Mouse (Mus musculus) kidney, postnatal 0 days (tissue): Measurements from ENCODE around the gene Tshb. TPM values are rescaled to one million over a fixed set of nuclear protein-coding genes. Genes with fewer than 3 reads are reported as not detected.

ENCODE experiments used
- ATAC-seq: fragments of 200-750 bp; cut with Nextera tagmentation; replicated peaks from 2 replicates; pipeline ENCODE4 v1.8.0; 2017; ENCODE audit warnings: low read depth, moderate number of reproducible peaks, moderate TSS enrichment, moderate library complexity; ENCODE audit not compliant: low FRiP score
- DNase-seq: peaks from one replicate; pipeline ENCODE4 v3.0.0-alpha.2; 2016; ENCODE audit warnings: low spot score
- H3K27ac ChIP-seq: fragments of 300-500 bp; sonication (generic); 2 replicates; pipeline ENCODE4 v1.5.1; 2014; ENCODE audit warnings: mild to moderate bottlenecking
- H3K27me3 ChIP-seq: fragments of 300-500 bp; sonication (generic); 2 replicates; pipeline ENCODE4 v1.6.1; 2014; ENCODE audit warnings: low read length, mixed read lengths; ENCODE audit not compliant: insufficient read depth
- H3K36me3 ChIP-seq: fragments of 300-500 bp; sonication (generic); 2 replicates; pipeline ENCODE4 v1.6.1; 2014; ENCODE audit warnings: low read length, mixed read lengths; ENCODE audit not compliant: insufficient read depth
- H3K4me1 ChIP-seq: fragments of 300-500 bp; sonication (generic); replicated peaks from 2 replicates; pipeline ENCODE4 v1.6.1; 2014; ENCODE audit warnings: antibody characterized with exemption, low read length, mixed read lengths; ENCODE audit not compliant: insufficient read depth
- H3K4me2 ChIP-seq: fragments of 300-500 bp; sonication (generic); 2 replicates; pipeline ENCODE4 v1.6.1; 2014; ENCODE audit warnings: mild to moderate bottlenecking, low read length, moderate library complexity, mixed read lengths
- H3K4me3 ChIP-seq: fragments of 300-500 bp; sonication (generic); replicated peaks from 2 replicates; pipeline ENCODE4 v1.5.1; 2014; ENCODE audit warnings: low read depth, low read length
- H3K9ac ChIP-seq: fragments of 300-500 bp; sonication (generic); 2 replicates; pipeline ENCODE4 v1.6.1; 2014; ENCODE audit warnings: low read depth, low read length
- H3K9me3 ChIP-seq: fragments of 300-500 bp; sonication (generic); replicated peaks from 2 replicates; pipeline ENCODE4 v1.6.1; 2016; ENCODE audit warnings: low read length, inconsistent platforms, mixed read lengths
- CTCF ChIP-seq: IDR thresholded peaks from 2 replicates; pipeline ENCODE4 v1.5.1; 2016; ENCODE audit warnings: antibody characterized with exemption, low read depth, mild to moderate bottlenecking, moderate library complexity
- WGBS: fragments of 180-500 bp; shearing (Covaris S2); extraction: QIAGEN DNeasy Blood & Tissue Kit; methylation state at CpG from one replicate; pipeline ENCODE4 v1.1.7; 2014; 5-methylcytosine and 5-hydroxymethylcytosine counted together
- polyA plus RNA-seq: library from polyadenylated mRNA; unstranded; fragments of >200 nt; fragmentation: Nextera tagmentation; extraction: Ambion mirVana; gene quantifications from 2 replicates; pipeline ENCODE4 v1.2.1, GENCODE M21; 2015

The Tshb gene
- 0.10 and 0.18 TPM in 2 replicates for polyA plus RNA-seq

DNA sequence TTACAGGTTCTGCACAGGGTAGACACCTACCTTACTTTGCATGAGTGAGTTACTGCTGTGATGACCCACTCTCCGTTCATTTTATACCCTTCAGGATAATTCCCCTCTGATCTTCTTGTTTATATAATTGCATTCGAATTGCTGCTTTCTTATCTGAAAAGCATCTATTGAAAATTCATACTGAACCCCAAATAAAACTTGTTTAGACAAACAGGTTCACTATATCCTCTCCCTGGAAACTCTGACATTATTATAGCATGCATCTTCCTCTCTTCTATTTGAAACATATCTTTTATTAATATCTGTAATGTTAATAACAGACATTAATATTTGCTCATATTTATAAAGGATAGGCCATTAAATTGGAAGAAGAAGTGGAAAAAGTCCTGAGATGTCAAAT, at the start of gene Tshb:
TSS of gene Tshb (minus strand) at position 101 of the 400 bp plus-strand sequence.
- no peak within 1 kb of the TSS for H3K4me3 ChIP-seq
- no peaks in the 10 kb centered on the region for H3K4me1 ChIP-seq
- no peak for TF ChIP-seq CTCF
- no peaks in the 10 kb centered on the region for H3K9me3 ChIP-seq
- no peak within 1 kb of the TSS for H3K9ac ChIP-seq
- no peaks in the 10 kb centered on the region for H3K36me3 ChIP-seq
- H3K27me3 ChIP-seq = no peaks in the 10 kb centered on the region
- DNase-seq (no peak), ATAC-seq (no peak)
- 77% methylated on average over 2 of the region's 2 CpGs for WGBS
- no peak within 1 kb of the TSS for H3K27ac ChIP-seq
- no peak within 1 kb of the TSS for H3K4me2 ChIP-seq

DNA sequence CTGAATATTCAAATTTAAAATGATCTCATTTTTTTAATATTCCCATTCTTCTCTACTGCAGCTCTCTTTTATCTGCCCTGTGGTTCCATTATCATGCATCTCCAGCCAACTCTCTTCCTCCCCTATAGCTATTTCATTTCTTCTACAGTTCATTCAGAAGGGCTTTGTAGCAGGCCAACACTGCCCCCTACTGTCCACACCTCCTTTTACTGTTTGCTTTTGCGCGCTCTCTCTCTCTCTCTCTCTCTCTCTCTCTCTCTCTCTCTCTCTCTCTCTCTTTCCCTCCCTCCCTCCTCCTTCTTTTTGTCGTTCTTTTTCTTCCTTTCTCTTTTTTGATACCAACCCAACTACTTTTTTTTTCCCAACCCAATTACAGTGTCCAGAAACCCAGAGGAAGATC, 21.4 kb upstream of the Tshb start:
- peak; percentile 81 for TF ChIP-seq CTCF
- no peaks in the 10 kb centered on the region for H3K36me3 ChIP-seq
- H3K4me1 ChIP-seq = no peaks in the 10 kb centered on the region
- H3K27ac ChIP-seq = no peak overlapping the region
- H3K9ac ChIP-seq = no peak overlapping the region
- no peak overlapping the region for H3K4me3 ChIP-seq
- ATAC-seq = no peak
- H3K27me3 ChIP-seq = no peaks in the 10 kb centered on the region
- H3K9me3 ChIP-seq = no peaks in the 10 kb centered on the region
- peak; percentile 87 for DNase-seq
- WGBS = 8% methylated on average over 3 of the region's 3 CpGs
- no peak overlapping the region for H3K4me2 ChIP-seq

DNA sequence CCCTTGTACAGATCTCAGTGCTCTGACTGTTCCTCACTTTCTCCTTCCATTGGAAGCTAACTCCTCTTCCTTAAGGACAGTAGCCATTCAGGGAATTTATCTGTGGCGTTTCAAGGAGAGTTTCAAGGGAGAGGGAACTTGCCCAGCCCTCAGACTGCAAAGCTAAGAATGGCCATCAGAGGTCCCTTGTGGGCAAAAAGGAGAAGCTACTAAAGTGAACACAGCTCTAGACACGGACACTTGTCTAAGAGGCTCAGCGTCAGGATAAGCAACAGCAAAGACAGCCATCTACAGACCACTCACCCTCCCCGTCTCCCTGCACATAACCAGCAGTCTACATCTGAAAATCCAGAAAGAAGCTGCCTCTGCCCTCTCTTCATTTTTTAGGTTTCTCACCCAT, 4.9 kb upstream of the Tshb start:
- ATAC-seq (no peak), DNase-seq (no peak)
- Histone ChIP-seq H3K4me1 (no peaks in the 10 kb centered on the region), H3K9me3 (no peaks in the 10 kb centered on the region), H3K4me2 (no peak overlapping the region), H3K36me3 (no peaks in the 10 kb centered on the region), H3K4me3 (no peak overlapping the region), H3K27me3 (no peaks in the 10 kb centered on the region), H3K27ac (no peak overlapping the region), H3K9ac (no peak overlapping the region)
- TF ChIP-seq CTCF = peak; percentile 31; the same call in 1 of the 2 replicates
- 35% methylated on average over 4 of the region's 4 CpGs for WGBS

DNA sequence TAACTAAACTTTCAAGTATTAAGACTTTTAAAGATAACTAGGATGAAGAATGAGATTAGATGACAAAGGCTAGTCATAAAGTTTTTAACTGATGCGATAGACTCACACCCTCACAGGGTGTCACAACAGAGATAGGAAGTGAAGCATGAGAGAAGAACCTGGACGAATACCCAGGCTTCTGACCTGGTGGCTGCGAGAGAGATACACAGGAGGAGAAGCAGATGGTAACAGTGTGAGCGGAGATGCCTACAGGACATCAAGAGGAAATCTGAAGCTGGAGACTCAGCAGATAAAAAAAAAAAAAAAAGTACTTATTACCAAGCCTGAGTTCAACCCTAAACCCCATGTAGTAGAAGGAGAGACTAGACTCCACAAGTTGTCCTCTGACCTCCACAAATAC, 9.5 kb downstream of the Tshb start:
- H3K9me3 ChIP-seq = no peaks in the 10 kb centered on the region
- H3K9ac ChIP-seq = no peak overlapping the region
- no peak for TF ChIP-seq CTCF
- no peak overlapping the region for H3K4me3 ChIP-seq
- no peak overlapping the region for H3K4me2 ChIP-seq
- H3K27ac ChIP-seq = no peak overlapping the region
- no peaks in the 10 kb centered on the region for H3K27me3 ChIP-seq
- H3K36me3 ChIP-seq = no peaks in the 10 kb centered on the region
- no peaks in the 10 kb centered on the region for H3K4me1 ChIP-seq
- ATAC-seq (no peak), DNase-seq (no peak)
- WGBS = 80% methylated on average over 4 of the region's 4 CpGs

DNA sequence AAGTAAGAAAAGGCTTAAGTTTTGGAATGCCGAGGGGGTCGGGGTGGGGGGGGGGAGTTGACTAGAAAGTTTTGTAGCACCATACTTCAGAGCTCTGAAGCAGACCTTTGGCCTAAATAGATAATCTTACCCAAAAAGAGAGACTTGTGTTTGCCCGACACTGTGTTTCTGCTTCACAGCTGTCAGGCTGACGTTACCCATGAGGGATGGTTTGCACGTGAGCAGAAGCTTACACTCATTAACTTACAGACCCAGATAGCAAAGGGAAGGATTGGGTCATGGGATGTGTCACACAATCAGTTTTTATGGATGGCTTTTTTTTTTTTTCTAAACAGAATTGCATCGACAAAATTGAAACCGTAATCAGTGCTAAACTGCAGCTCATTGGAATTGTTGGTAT, 17.7 kb downstream of the Tshb start:
- TF ChIP-seq CTCF = no peak
- Histone ChIP-seq H3K9me3 (no peaks in the 10 kb centered on the region), H3K27me3 (no peaks in the 10 kb centered on the region), H3K9ac (no peak overlapping the region), H3K4me1 (no peaks in the 10 kb centered on the region), H3K4me2 (no peak overlapping the region), H3K36me3 (no peaks in the 10 kb centered on the region), H3K4me3 (no peak overlapping the region), H3K27ac (no peak overlapping the region)
- whole genome bisulfite sequencing = 67% methylated on average over 7 of the region's 7 CpGs
- DNase-seq (no peak), ATAC-seq (no peak)

DNA sequence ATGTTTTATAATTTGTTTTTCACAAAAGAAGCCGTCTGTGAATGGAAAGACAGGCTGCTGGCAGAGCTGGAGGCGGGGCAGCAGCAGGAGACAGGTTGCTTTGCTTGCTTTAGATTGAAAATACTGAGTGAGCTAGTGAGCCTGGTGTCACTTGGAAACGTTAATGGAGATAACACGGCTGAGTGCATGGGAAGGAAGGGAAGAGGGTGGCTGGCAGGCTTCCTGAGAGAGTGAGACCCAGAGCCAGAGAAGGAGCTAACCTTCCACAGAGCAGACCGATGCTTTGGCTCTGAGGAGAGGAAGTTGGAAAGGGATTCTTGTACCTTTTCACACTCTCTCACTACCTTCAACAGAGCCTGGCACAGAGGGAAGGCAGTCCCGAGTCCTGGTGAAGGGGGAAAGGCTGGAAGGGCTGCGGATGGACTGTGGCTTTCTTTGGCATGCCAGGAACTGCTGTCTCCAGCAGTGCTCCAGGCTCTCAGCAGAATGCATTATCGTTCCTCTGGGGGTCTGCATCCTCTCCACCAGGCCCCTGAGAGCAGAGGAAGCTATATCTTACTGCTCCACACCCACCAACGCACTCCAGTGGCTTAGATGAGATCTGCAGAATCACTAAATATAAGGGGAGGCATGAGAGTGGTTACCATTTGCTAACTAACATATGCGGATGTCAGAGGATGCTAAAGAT, 18.7 kb downstream of the Tshb start:
- no peak overlapping the region for H3K4me3 ChIP-seq
- no peak overlapping the region for H3K4me2 ChIP-seq
- no peak overlapping the region for H3K9ac ChIP-seq
- TF ChIP-seq CTCF = no peak
- no peaks in the 10 kb centered on the region for H3K4me1 ChIP-seq
- H3K36me3 ChIP-seq = no peaks in the 10 kb centered on the region
- H3K27me3 ChIP-seq = no peaks in the 10 kb centered on the region
- H3K9me3 ChIP-seq = no peaks in the 10 kb centered on the region
- ATAC-seq (no peak), DNase-seq (no peak)
- H3K27ac ChIP-seq = no peak overlapping the region
- 48% methylated on average over 10 of the region's 10 CpGs for WGBS

DNA sequence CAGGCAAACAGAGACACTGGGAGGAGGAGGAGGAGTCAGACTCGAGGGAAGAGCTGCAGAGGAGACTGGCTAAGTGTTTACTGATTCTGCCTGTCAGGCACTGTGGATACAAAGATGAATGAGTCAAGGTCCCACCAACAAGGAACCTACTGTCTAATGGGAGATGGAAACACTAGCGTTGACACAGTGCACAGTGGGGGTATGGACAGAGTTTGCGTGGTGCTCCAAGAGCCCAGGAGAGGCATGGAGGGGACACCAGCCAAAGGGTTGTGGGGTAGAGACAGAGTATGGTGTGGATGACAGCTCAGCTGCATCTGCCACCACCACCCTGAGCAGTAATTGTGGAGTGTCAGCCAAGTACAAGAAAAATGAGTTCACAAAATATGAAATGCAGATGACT, 20.1 kb downstream of the Tshb start:
- H3K9ac ChIP-seq = no peak overlapping the region
- TF ChIP-seq CTCF = no peak
- no peaks in the 10 kb centered on the region for H3K27me3 ChIP-seq
- ATAC-seq (no peak), DNase-seq (no peak)
- no peak overlapping the region for H3K4me3 ChIP-seq
- 71% methylated on average over 3 of the region's 3 CpGs for WGBS
- H3K4me1 ChIP-seq = no peaks in the 10 kb centered on the region
- no peak overlapping the region for H3K4me2 ChIP-seq
- H3K36me3 ChIP-seq = no peaks in the 10 kb centered on the region
- no peaks in the 10 kb centered on the region for H3K9me3 ChIP-seq
- no peak overlapping the region for H3K27ac ChIP-seq
